Mouse (Mus musculus) 416B (cell line): ENCODE data around the gene Pde4b.
A peak's percentile ranks its signal among the peaks of the same experiment; 100 is the strongest.

Source experiments
- DNase-seq: peaks from one replicate; pipeline ENCODE4 v3.0.0; 2011; ENCODE audit warnings: low read depth

Pde4b gene

GRCm38 (mm10) chr4:102574666-102575254 lies 487.4 kb downstream of the Pde4b start:
- no peak for DNase-seq

GRCm38 (mm10) chr4:102576109-102576508 lies 488.8 kb downstream of the Pde4b start:
- no peak for DNase-seq

GRCm38 (mm10) chr4:102577636-102578035 lies 490.3 kb downstream of the Pde4b start:
- DNase-seq: no peak

- no peak for DNase-seq
These were observed 491.7 kb downstream of the Pde4b start for GRCm38 (mm10) chr4:102579051-102579450.

- peak; percentile 44 for DNase-seq
These were observed 492.4 kb downstream of the Pde4b start for GRCm38 (mm10) chr4:102579746-102580145.

GRCm38 (mm10) chr4:102582165-102582749 lies 494.9 kb downstream of the Pde4b start:
- no peak for DNase-seq

- no peak for DNase-seq
These were observed 495.6 kb downstream of the Pde4b start for GRCm38 (mm10) chr4:102582963-102583362.

GRCm38 (mm10) chr4:102583469-102583868 lies 496.1 kb downstream of the Pde4b start:
- DNase-seq: no peak

- DNase-seq: peak; percentile 50
These were observed 497.4 kb downstream of the Pde4b start for GRCm38 (mm10) chr4:102584601-102585265.

- no peak for DNase-seq
These were observed 498.2 kb downstream of the Pde4b start for GRCm38 (mm10) chr4:102585541-102585940.

GRCm38 (mm10) chr4:102586787-102587186 lies 499.4 kb downstream of the Pde4b start:
- DNase-seq: no peak

GRCm38 (mm10) chr4:102588668-102589455 lies 501.5 kb downstream of the Pde4b start:
- no peak for DNase-seq

GRCm38 (mm10) chr4:102589537-102590031 lies 502.2 kb downstream of the Pde4b start:
- DNase-seq: no peak

GRCm38 (mm10) chr4:102591798-102592197 lies 504.5 kb downstream of the Pde4b start:
- no peak for DNase-seq

GRCm38 (mm10) chr4:102592541-102592940 lies 505.2 kb downstream of the Pde4b start:
- no peak for DNase-seq

- no peak for DNase-seq
These were observed 506.3 kb downstream of the Pde4b start for GRCm38 (mm10) chr4:102593631-102594030.

- DNase-seq: no peak
These were observed 507.2 kb downstream of the Pde4b start for GRCm38 (mm10) chr4:102594506-102594905.

GRCm38 (mm10) chr4:102603968-102604367 lies 516.6 kb downstream of the Pde4b start:
- no peak for DNase-seq

- no peak for DNase-seq
These were observed 517.9 kb downstream of the Pde4b start for GRCm38 (mm10) chr4:102605231-102605630.

- peak; percentile 46 for DNase-seq
These were observed 518.5 kb downstream of the Pde4b start for GRCm38 (mm10) chr4:102605722-102606341.

GRCm38 (mm10) chr4:102606825-102607224 lies 519.5 kb downstream of the Pde4b start:
- peak; percentile 43 for DNase-seq
